Mouse (Mus musculus) frontal cortex, adult 2 months (tissue): ENCODE results near the gene Lce6a. TPM values are rescaled to one million over a fixed set of nuclear protein-coding genes. Genes with fewer than 3 reads are reported as not detected.

ENCODE experiments used
- DNase-seq, 2 experiments: peaks; one replicate each; pipeline ENCODE4 v3.0.0; 2022; ENCODE audit warnings: low spot score in 1 of 2; ENCODE audit errors: extremely low spot score in 1 of 2
- polyA plus RNA-seq: library from polyadenylated mRNA; depleted of rRNA; stranded (reverse); fragments of >200 nt; gene quantifications from 2 replicates; pipeline ENCODE4 v1.2.3, GENCODE M21; 2012; rRNA removed

The Lce6a gene
- not detected in 2 replicates for polyA plus RNA-seq

DNA sequence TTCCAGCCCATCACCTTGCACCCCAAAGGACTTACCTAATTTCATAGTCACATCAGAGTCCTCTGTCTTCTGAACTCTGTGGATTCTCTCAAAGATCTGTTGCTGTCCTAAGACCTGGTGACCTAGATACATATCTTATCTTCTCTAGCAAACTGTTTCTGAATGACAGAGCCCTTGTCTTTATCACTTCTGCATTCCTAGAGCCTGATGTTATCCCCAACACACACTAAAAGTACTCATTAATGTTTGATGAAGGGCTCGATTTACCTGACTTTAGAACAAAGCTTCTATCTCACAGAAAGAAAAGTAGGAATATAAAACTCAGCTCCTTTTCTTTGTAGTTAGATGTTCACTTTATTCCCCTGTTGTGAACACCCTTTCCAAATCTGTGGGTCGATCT lies at the start of gene Lce6a:
Lce6a (minus strand) TSS at position 101 of the 400 bp plus-strand sequence.
- no peak for DNase-seq

DNA sequence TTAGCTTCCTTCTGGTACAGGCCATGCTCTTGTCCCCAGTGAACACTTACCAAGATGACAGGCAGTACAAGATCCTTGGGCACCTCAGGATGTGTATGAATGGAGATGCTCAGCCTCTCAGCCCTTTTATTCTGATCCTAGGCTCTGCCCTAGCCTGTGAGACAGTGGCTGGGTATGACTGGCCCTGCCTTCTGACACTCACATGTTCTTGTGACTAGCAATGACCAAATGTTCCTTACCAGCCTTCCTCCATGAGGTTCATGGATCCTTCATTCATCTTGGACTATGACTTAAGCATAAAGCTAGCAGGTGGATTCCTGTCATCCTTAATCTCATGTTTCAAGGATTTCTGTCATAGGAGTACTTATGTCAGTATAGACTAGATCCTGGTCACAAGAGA lies 48.8 kb upstream of the Lce6a start, which contains the start of gene Lce1a2:
Lce1a2 (minus strand) TSS at position 101 of the 400 bp plus-strand sequence.
- DNase-seq: no peak

DNA sequence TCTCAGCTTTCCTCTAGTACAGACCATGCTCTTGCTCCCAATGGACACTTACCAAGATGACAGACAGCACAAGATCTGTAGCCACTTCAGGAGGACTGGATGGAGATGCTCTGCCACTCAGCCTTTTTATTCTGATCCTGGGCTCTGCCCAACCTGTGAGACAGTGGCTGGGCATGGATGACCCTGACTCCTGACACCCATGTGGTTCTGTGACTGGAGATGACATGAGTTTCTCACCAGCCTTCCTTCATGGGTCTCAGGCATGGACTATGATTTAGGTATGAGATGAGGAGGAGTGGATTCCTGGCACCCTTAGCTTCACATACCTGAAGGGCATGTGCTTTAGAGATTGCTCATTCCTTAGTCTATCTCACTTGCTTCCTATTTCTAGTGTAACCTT lies 35.4 kb upstream of the Lce6a start, which contains the start of gene Lce1b:
Lce1b (minus strand) TSS at position 101 of the 400 bp plus-strand sequence.
- DNase-seq: no peak

DNA sequence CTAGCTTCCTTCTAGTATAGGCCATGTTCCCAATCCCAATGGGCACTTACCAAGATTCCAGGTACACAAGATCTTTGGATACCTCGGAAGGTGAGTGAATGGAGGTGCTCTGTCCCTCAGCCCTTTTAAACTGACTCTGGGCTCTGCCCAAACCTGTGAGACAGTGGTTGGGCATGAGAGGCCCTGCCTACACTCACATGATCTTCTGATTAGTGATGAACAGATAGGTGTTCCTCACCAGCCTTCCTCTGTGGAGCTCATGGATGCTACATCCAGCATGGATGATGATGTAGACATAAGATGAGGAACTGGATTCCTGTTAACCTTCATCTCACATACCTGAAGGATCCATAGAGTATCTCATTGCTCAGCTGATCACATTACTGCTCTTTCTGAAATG lies 26.7 kb upstream of the Lce6a start, which contains the start of gene Lce1a1:
Lce1a1 (minus strand) TSS at position 101 of the 400 bp plus-strand sequence.
- no peak for DNase-seq

DNA sequence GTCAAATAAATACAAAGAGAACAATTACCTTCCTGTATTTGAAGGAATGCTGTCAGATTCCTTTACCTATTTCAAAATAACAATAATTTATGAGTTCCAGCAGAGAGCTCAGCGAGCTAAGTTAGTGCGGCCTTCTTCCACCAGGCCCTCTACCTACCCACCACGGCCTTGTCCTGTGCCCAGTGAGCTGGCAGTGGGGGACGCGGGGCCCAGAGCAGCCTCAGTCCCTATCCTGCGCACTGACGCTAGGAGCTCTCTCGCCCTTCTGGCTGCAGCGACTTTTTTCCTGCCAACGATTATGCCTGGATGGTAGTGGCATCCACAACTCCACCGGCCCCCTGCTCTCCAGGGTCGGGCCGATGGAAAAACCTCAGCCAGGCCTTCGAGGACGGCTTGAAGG lies 18.4 kb upstream of the Lce6a start:
- DNase-seq: no peak

DNA sequence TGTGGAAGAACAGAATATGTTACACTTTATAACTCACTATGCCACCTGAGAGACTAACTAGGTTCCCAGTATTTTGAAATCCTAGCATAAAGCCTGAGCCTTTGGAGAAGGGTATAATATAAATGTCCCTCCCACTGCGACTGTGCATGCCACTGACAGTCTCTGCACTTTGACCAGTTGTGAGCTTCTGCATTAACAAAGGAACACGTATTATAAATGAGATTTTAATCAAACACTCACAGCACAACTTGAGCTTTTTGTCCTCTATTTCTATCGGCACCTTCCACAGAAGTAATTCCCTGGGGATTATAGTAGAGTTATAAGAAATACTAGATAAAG lies 17.2 kb upstream of the Lce6a start:
- no peak for DNase-seq

DNA sequence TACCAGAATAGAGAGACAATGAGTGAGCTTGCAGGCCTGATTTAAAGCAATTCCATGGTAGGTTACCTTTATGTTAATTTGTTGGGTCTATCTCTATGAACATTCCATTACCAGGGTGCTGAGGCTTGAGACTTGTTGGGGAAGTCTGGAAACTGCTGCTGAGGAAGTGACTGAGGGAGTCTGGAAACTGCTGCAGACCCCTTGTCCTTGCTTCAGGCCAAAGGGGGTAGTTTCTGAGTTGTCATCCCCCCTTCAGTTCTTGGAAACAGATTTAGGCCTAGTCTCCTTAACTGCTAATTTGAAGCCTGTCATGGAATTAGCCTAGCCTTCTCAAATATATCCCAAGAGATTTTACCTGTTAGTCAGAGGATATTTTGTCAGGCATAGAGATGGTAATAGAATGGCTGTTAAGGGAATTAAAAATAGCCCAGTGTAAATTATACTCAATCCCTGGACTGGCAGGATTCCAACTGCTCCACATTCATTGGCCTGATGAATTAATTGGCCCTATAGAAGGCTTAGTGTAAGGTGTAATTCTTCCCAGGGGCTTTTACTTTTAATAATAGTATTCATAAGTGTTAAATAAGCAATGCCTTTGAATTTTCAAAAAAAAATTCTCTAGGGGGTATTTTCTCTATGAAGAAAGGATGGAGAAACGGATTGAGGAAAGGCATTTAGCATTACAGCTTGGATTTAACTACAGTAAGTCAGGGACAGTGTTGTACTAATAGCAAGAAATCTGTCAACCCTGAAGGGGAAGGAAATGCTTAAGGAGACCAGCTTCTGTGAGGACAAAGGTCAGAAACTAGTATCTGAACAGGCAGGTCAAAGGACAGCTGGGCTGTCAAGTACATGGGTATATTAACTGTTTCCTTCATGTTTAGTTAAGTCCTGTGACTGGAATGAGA lies 16.5 kb upstream of the Lce6a start:
- DNase-seq: no peak

DNA sequence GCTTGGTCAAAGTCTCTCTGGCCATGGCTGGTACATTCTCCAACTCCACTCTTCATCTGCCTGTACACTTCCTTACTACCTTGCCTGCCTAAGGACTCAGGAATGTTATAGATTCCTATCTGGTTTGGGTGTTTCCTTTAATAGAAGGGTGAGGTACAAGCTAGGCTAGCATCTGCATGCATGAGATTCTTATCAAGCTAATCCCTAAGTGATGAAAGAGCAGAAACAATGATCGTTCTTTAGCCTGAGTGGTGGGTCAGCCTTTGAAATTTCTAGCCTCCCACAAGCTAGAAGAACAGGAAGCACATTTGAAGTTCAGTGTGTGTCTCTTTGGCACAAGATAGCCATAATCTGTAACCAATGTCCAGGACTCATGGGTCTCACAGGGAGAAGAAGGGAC lies 11.7 kb downstream of the Lce6a start:
- DNase-seq: no peak

DNA sequence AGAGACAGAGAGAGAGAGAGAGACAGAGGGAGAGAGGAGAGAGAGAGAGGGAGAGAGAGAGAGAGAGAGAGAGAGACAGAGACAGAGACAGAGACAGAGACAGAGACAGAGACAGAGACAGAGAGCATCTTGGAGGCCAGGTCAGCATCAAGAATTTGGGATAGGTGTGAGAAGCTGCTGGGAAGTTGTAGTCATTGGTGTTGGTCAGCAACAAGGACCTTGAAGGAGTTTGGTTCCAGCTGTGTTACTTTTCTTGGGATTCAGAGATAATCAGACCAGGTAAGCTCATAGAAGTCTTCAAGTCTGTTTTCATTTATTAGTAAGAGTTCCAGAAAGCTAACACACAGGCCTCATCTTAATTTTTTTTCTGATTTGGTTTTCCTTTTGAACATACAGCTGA lies 14.1 kb downstream of the Lce6a start, which contains the start of gene 2210017I01Rik:
2210017I01Rik (minus strand) TSS at position 101 of the 400 bp plus-strand sequence.
- DNase-seq: no peak

DNA sequence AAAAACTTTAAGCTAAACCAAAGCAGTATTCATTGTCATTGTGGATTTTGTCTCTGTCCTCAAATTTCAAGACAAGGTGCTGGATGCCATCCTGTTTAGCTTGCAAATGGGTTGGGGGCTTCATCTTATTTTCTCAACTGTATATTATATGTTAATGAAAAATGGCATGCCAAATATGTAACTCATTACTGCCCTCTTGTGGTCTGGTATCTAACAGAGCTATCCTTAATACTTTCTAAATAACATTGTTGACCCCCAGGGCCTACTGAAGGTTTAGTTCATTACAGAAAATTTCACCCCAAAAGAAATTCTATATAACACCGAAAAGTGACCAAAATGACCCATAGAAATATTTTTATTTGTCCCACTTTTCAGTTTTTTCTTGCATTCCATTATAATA lies 19.3 kb downstream of the Lce6a start:
- peak in 1 of 2 experiments; percentile 39 for DNase-seq

DNA sequence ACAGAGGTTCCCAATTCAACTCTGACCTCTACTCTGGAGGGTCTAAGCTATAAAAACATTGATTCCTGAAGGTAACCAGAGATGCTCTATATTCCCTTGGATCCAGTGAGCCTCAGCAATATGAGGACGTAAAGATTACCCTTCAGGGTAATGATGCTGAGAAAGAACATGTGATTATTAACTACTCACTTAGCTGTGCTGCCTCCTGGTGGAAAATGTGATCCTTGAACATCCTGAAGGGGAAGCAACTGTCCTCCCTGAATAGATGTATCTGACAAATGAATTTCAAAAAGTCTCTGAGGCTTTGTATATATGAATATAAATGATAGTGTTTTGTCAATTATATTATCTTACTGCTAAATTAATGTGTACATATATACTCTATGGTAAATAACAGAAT lies 21.0 kb downstream of the Lce6a start:
- no peak for DNase-seq

DNA sequence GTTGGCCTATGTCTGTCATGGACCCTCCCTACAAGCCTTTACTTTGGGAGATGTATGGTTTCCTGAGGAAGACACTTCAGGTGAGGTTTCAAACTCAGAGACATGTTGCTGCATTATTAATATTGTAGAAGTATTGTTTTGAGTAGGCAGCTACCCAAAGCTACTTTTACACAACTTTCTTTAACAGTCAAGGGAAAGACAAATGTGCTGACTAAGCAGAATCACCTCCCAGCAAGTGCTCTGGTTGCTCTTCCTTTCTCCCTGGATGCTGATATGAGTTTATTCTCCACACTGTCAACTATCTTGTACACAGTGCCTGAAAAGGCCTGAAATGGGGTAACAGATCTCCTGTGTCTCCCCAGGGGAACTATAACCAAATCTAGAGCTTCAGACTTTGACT lies 21.5 kb downstream of the Lce6a start:
- DNase-seq: no peak

DNA sequence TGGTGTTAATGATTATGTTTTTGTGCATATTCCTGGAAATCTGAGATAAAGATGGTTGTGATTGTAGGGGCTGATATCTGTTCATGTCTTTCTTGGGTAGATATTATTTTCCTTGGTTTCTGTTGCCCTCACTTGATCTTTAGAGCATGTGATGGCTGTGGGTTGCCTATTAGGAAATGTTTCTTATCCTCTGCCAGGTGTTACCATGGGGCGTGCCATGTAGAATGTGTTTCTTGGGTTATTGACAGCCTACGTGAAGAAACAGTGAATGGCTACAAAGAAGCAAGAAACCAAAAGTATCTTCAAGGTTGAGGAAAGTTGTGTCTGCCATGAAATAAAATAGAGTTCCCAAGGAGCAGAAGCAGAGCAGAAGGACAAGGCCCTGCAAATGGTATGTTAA lies 23.0 kb downstream of the Lce6a start:
- DNase-seq: no peak

DNA sequence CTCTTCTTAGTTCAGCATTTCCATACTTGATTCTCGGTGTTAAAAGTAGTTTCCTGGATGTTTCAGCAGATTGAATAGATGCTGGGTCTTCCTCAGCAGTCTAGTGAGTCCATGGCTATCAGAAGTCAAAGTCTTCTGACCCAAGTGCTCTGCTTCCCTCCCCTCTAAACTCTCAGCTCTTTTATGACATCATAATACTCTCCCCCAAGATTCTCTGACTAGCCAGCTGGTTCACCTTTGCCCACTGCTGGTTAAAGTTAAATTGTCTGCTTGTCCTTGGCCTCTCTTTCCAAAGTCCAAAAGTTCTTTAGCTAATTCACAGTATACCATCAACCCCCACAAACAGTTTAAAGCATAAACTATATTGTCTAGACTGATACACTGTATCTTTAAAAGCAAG lies 32.6 kb downstream of the Lce6a start, which contains the start of gene Smcp:
Smcp (minus strand) TSS at position 140 of the 400 bp plus-strand sequence.
- no peak for DNase-seq

DNA sequence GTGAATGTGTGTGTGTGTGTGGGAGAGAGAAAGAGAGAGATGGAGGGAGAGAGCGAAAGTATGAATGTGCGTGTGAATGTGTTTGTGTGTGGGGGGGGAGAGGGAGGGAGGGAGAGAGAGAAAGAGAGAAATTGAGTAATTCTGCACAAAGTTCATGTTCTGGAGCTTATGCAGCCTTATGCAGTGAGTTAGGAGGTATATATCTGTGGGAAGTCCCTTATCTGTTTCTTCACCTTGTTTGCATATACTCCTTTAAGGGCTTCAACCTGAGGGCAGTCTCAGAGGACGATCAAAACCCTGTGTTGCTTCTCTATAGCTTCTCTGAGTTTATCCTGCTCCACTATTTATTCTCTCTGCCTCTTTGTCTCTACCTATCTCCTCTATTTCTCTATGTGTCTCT lies 34.3 kb downstream of the Lce6a start:
- no peak for DNase-seq

DNA sequence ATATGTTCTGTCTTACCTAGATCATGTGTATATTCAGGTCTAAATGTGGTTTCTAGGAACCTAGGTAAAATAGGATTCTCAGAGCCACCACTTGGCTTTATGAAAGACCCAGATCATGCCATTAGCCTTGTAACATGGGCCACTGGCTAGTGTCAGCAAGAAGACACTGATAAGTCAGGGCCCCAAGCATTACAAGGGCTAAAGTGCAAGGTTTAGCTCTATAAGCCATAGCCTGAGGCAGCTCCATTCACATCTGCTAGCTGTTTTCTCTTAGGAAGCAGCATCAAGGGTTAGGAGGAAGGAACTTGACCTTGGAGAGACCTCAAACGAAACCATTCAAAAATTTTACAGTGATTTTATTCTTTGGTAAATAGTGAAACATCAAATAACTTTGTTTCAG lies 36.4 kb downstream of the Lce6a start:
- DNase-seq: no peak

DNA sequence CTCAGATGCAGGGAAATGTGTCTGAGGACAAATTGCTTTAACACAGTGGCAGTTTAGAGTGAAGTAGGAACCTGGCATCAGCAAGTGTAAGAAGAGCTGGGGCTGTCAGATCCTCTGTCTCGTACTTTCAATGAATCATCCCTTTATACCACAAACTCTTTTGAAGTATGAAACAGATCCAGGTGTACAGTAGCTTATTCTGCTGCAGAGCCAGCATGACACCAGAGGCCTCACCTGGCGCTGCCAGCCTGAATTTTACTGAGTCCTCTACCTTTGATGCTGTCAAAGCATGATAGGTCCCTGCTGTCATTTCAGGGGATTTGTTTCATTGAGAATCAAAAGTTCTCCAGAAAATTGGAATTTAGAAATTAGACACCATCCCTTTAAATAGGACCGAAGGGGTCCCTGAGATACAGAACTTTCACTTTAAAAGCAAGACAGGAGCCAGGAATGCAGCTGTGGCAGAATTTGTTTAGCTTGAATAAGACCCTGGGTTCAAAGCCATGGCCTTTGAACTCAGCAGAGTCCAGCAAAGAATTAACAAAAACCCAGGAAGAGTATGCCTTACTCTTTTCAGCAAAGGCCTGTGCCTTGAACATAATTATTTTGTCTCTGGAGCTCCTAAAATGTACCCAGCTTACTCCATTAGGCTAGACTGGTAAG lies 38.2 kb downstream of the Lce6a start:
- no peak for DNase-seq

DNA sequence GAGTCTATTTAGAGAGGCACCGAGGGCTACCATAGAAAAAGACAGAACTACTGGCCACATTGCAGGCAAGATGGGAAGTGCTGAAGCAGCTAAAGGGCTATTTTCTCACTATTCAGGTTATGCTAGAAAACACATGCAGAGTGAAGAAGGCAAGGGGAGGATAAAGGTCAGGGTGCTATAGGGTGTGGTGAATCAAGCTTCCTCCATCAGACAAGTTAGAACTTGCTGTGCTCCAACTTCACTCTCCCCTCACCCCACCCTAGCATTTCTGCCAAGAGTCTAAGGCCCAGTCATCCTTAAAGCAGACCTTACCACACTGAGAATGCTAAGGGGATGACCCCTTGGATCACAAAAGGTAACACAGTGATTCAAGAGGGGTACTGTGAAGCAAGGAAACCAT lies 42.0 kb downstream of the Lce6a start:
- DNase-seq: no peak

DNA sequence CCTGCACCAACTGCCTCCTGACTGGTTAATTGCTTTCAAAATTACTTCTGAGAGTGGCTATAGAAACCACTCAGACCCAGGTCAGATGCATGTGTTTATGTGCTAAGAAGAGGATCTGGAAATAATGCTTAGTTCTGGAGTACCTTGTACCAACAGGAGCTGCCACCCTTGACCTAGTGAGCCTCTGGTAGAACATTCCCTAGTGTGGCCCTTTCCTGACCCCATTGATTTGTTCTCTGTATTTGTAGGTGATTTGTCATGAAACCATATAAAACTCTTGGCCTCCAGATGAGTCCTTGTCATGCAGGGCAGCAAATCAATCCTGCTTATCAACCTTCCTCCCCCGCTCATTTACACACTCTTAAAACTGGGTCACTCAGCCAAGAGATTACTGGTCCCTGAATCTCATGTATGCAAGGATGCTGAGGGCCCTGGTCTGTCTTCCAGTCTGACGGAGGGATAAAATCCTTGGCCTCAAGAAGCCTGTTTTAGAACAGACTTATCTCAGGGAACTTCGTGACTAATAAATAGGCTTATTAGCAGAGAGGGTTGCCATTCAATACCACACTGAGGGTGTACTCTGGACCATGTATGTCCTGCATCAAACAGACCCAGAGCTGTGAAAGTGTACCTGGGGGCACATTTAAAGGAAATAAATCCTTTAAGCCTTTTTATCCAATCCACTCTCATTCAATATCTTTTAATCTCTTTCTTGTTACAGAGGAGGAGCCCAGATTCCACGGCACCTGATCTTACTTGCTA lies 42.6 kb downstream of the Lce6a start:
- DNase-seq: no peak

DNA sequence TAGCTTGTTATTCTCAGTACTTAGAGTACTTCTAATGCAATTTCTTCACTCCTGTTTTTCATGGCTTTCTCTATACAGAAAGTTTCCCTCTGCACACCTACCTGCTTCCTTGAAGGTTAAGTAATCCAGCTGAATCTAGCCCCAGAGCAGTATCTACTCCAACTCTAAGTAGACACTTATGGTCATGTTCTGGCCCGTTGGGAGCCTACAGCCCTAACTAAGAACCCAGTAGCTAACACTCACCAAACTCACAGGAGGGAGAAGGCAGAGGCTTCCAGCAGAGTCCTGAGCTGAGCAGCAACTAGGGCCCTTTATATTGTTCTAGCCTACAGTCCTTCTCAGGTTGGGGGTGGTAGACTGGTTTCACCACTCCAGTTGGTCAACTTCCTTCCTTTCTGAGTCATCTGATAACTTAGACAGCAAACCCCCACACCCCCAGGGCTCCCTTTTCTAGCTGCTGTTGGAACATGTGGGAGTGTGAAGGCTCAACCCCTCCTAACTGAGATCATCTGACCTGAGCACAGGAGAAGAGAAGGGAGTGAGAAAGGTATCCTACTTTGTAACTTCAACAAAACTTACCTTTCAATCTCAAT lies 47.9 kb downstream of the Lce6a start, which contains the start of gene Ivl:
Ivl (minus strand) TSS at position 287 of the 593 bp plus-strand sequence.
- DNase-seq: no peak
